Mouse (Mus musculus) testis, postnatal 10 days (tissue): ENCODE measurements around the gene Fis1.

Source experiments
- DNase-seq: peaks from one replicate; pipeline ENCODE4 v3.0.0; 2021; ENCODE audit warnings: low spot score

Gene Fis1

GRCm38 (mm10) chr5:136970703-136971102, 17.6 kb downstream of the Fis1 start:
- peak; percentile 77 for DNase-seq

GRCm38 (mm10) chr5:136973670-136974069, 20.6 kb downstream of the Fis1 start:
- DNase-seq = no peak

- no peak for DNase-seq
These were observed 24.7 kb downstream of the Fis1 start for GRCm38 (mm10) chr5:136977769-136978168.

DNA sequence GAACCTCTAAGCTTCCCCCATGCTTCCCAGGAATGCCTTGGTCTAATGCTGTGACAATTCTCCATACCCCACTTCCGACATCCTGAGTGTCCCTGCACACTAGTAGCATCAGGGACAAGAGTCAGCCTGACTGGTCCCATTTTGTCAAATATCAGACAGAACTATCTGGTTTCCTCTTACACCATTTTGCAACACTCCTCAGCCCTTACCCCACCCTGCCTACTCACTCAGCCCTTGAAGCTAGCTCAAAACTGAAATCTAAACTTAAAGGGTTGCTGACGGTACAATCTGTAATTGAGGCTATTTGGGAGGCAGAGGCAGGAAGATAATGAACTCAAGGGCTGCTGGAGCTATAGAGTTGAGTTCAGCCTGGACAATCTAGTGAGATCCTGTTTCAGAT, 26.7 kb downstream of the Fis1 start:
- DNase-seq = no peak

- DNase-seq = no peak
These were observed 27.9 kb downstream of the Fis1 start for GRCm38 (mm10) chr5:136980974-136981373.

- DNase-seq = peak; percentile 84
These were observed 29.4 kb downstream of the Fis1 start for GRCm38 (mm10) chr5:136982338-136982930.

DNA sequence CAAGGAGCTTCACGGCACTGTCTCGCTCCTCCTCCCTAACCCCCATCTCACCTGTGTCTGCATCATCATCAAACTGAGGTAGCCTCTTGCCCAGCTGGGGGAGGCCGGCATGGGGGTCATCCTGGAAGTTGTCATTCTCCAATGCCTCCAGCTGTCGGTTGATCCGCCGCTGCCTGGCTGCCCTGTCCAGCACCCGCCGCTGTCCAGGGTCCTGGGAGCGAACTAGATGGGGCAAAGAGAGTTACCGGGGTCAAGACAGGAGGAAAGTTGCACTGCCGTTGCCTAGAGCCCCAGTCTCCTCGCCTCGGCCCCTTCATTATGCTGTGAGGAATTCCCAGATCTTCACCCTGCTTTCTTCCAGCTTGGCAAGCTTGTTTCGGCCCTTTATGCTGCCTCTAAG, 31.8 kb downstream of the Fis1 start:
- no peak for DNase-seq

- DNase-seq = peak; percentile 96
These were observed 33.6 kb downstream of the Fis1 start, which contains the start of gene Plod3 for GRCm38 (mm10) chr5:136986695-136987137. TSS of gene Plod3 (plus strand) at chr5:136987019.

GRCm38 (mm10) chr5:136987138-136987933, 34.3 kb downstream of the Fis1 start:
- peak; percentile 84 for DNase-seq

DNA sequence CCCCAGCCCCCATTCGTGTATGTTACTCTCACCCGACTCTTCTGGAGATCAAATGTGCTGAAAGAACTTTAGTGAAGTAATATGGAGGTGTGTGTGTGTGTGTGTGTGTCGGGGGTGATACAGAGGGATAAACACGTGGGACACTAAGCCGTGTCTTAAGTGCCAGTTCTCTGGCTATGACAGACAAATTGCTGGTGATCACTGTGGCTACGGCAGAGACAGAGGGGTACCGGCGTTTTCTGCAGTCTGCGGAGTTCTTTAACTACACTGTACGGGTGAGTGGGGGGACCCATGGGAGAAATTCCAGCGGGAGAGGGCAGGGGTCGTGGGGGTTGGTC, 34.8 kb downstream of the Fis1 start, which contains the start of gene Znhit1:
Gene Znhit1 (minus strand): TSS at position 88 of the 338 bp plus-strand sequence.
- no peak for DNase-seq

- DNase-seq = peak; percentile 62
These were observed 35.3 kb downstream of the Fis1 start for GRCm38 (mm10) chr5:136988420-136988819.

GRCm38 (mm10) chr5:136989801-136990200, 36.7 kb downstream of the Fis1 start:
- DNase-seq = no peak

DNA sequence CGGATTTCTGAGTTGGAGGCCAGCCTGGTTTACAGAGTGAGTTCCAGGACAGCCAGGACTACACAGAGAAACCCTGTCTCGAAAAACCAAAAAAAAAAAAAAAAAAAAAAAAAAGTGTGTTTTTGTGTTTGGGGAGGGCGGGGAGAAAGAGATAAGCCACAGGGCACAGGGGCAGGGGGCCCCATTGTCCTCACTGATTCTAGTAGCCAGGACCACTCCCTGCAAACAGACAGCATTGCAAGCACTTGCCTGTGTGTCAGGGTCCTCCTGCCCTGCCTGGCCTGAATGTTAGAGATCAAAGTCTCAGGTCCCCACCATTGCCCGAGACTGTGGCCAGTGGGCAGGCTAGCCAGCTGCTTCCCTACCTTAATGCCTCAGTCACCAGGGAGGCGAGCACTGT, 46.4 kb downstream of the Fis1 start:
- no peak for DNase-seq

GRCm38 (mm10) chr5:137000612-137001011, 47.5 kb downstream of the Fis1 start:
- DNase-seq = no peak

- no peak for DNase-seq
These were observed 54.2 kb downstream of the Fis1 start for GRCm38 (mm10) chr5:137007276-137007675.

DNA sequence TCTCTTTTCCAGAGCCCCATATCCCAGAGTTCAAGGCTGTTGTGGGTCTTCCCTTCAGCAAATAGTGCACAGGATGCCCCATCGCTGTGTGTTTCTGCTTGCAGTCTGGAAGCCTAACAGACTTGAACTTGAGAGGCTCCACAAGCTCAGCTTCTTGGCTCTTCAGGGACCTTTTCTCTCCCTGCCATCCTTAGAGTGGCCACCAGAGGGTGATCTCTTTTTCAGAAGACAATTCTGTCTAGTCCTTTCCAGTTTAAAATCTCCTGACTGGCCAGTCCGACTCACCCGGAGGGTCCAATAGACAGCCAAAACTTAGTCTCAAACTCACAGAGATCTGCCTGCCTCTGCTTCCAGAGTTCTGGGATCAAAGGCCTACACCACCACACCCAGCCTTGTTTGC, 56.9 kb downstream of the Fis1 start:
- peak; percentile 78 for DNase-seq

- no peak for DNase-seq
These were observed 59.4 kb downstream of the Fis1 start for GRCm38 (mm10) chr5:137012401-137012950.
